Mouse (Mus musculus) adrenal gland, postnatal 10 days (tissue): ENCODE measurements around the gene Dbndd2. TPM values are rescaled to one million over a fixed set of nuclear protein-coding genes. Genes with fewer than 3 reads are reported as not detected.
A peak's percentile ranks its signal among the peaks of the same experiment; 100 is the strongest.

Source experiments
- DNase-seq: peaks from one replicate; pipeline ENCODE4 v3.0.0; 2021; ENCODE audit warnings: mixed read lengths
- total RNA-seq, 2 experiments: library from RNA; stranded (reverse); gene quantifications; 2 replicates each; pipeline ENCODE4 v1.2.3; 2021

Dbndd2 gene
- total RNA-seq, 2 experiments from 2014 or later, result 13.1 to 20.5 TPM

- peak; percentile 76 for DNase-seq
These were observed 14.6 kb downstream of the Dbndd2 start for GRCm38 (mm10) chr2:164500511-164500910.

- no peak for DNase-seq
These were observed 19.0 kb downstream of the Dbndd2 start for GRCm38 (mm10) chr2:164504919-164505318.

- DNase-seq, result no peak
These were observed 19.9 kb downstream of the Dbndd2 start for GRCm38 (mm10) chr2:164505619-164506347.

GRCm38 (mm10) chr2:164507811-164508210 is 21.9 kb downstream of the Dbndd2 start:
- DNase-seq, result no peak

GRCm38 (mm10) chr2:164510621-164511190 is 24.8 kb downstream of the Dbndd2 start:
- DNase-seq, result no peak

- DNase-seq, result no peak
These were observed 26.4 kb downstream of the Dbndd2 start for GRCm38 (mm10) chr2:164512121-164512909.

GRCm38 (mm10) chr2:164513389-164513788 is 27.5 kb downstream of the Dbndd2 start:
- DNase-seq, result peak; percentile 54

GRCm38 (mm10) chr2:164514916-164515315 is 29.0 kb downstream of the Dbndd2 start:
- DNase-seq, result no peak

GRCm38 (mm10) chr2:164515897-164516296 is 30.0 kb downstream of the Dbndd2 start:
- no peak for DNase-seq

- DNase-seq, result no peak
These were observed 30.7 kb downstream of the Dbndd2 start for GRCm38 (mm10) chr2:164516592-164516991.

GRCm38 (mm10) chr2:164517485-164518221 is 31.7 kb downstream of the Dbndd2 start:
- peak; percentile 80 for DNase-seq

GRCm38 (mm10) chr2:164518266-164519170 is 32.6 kb downstream of the Dbndd2 start:
- DNase-seq, result no peak

GRCm38 (mm10) chr2:164519171-164519526 is 33.2 kb downstream of the Dbndd2 start:
- DNase-seq, result no peak

- peak; percentile 70 for DNase-seq
These were observed 34.9 kb downstream of the Dbndd2 start for GRCm38 (mm10) chr2:164520782-164521181.

GRCm38 (mm10) chr2:164521841-164522240 is 35.9 kb downstream of the Dbndd2 start:
- no peak for DNase-seq

- DNase-seq, result no peak
These were observed 36.4 kb downstream of the Dbndd2 start for GRCm38 (mm10) chr2:164522280-164522679.

- no peak for DNase-seq
These were observed 37.4 kb downstream of the Dbndd2 start for GRCm38 (mm10) chr2:164523301-164523773.

- no peak for DNase-seq
These were observed 42.7 kb downstream of the Dbndd2 start for GRCm38 (mm10) chr2:164528557-164528956.

GRCm38 (mm10) chr2:164531169-164531568 is 45.3 kb downstream of the Dbndd2 start:
- peak; percentile 80 for DNase-seq

GRCm38 (mm10) chr2:164534315-164534714 is 48.4 kb downstream of the Dbndd2 start:
- no peak for DNase-seq

- no peak for DNase-seq
These were observed 51.1 kb downstream of the Dbndd2 start for GRCm38 (mm10) chr2:164537003-164537402.
